Mouse (Mus musculus): ENCODE measurements around the gene Dtnbp1. TPM values are rescaled to one million over a fixed set of nuclear protein-coding genes. Genes with fewer than 3 reads are reported as not detected.

The Dtnbp1 gene
- 75.8 and 77.2 TPM in 2 replicates for polyA plus RNA-seq (2015; fragmentation: Nextera tagmentation; extraction: Ambion mirVana)

- peak within 1 kb of the TSS; percentile 78 for H3K4me2 ChIP-seq (replicated peaks)
Measured at GRCm38 (mm10) chr13:45001911-45002615, at the start of gene Dtnbp1. TSS of gene Dtnbp1 (minus strand) at chr13:45002147.

GRCm38 (mm10) chr13:45049261-45050020, 47.5 kb upstream of the Dtnbp1 start:
- no peak for ATAC-seq (ENCODE audit: low FRiP score, low read depth)

More at GRCm38 (mm10) chr13:45001911-45002615, at the start of gene Dtnbp1:
- peak; percentile 89 for ATAC-seq (ENCODE audit: low FRiP score, low read depth)
- H3K4me1 ChIP-seq, result peaks cover 28% of the 10 kb centered on the region
- no peaks in the 10 kb centered on the region for H3K27me3 ChIP-seq
- H3K4me3 ChIP-seq, result peak within 1 kb of the TSS; percentile 85
- H3K9ac ChIP-seq, result peak within 1 kb of the TSS; percentile 94
- 0 out of 2 replicates have a peak, but pooled peaks cover 3% of the 10 kb centered on the region for H3K36me3 ChIP-seq
- H3K9me3 ChIP-seq, result no peaks in the 10 kb centered on the region
- whole genome bisulfite sequencing, result 1% methylated on average over 39 of the region's 68 CpGs
- H3K27ac ChIP-seq, result peak within 1 kb of the TSS; percentile 48; the same call in 1 of the 2 replicates

GRCm38 (mm10) chr13:45043466-45043865, 41.5 kb upstream of the Dtnbp1 start:
- Histone ChIP-seq H3K9me3 (no peaks in the 10 kb centered on the region), H3K4me3 (no peak overlapping the region), H3K4me2 (replicated peaks) (no peak overlapping the region), H3K36me3 (no peaks in the 10 kb centered on the region), H3K9ac (no peak overlapping the region), H3K27ac (no peak overlapping the region), H3K4me1 (peaks cover 5% of the 10 kb centered on the region), H3K27me3 (no peaks in the 10 kb centered on the region)
- ATAC-seq (ENCODE audit: low FRiP score, low read depth), result no peak
- 46% methylated on average over 3 of the region's 3 CpGs for WGBS

More at GRCm38 (mm10) chr13:45049261-45050020, 47.5 kb upstream of the Dtnbp1 start:
- Histone ChIP-seq H3K27me3 (no peaks in the 10 kb centered on the region), H3K4me3 (no peak overlapping the region), H3K9ac (no peak overlapping the region), H3K27ac (no peak overlapping the region), H3K4me2 (replicated peaks) (no peak overlapping the region), H3K9me3 (no peaks in the 10 kb centered on the region), H3K4me1 (peaks cover 4% of the 10 kb centered on the region; the same call in 1 of the 2 replicates), H3K36me3 (no peaks in the 10 kb centered on the region)
- 86% methylated on average over 7 of the region's 7 CpGs for WGBS

GRCm38 (mm10) chr13:45040741-45041140, 38.8 kb upstream of the Dtnbp1 start:
- WGBS, result 49% methylated on average over 7 of the region's 7 CpGs
- no peaks in the 10 kb centered on the region for H3K27me3 ChIP-seq
- no peaks in the 10 kb centered on the region for H3K9me3 ChIP-seq
- H3K4me1 ChIP-seq, result peaks cover 12% of the 10 kb centered on the region
- no peak overlapping the region for H3K4me2 ChIP-seq (replicated peaks)
- no peaks in the 10 kb centered on the region for H3K36me3 ChIP-seq
- H3K4me3 ChIP-seq, result no peak overlapping the region
- no peak for ATAC-seq (ENCODE audit: low FRiP score, low read depth)
- H3K9ac ChIP-seq, result no peak overlapping the region
- H3K27ac ChIP-seq, result no peak overlapping the region

- 84% methylated on average over 4 of the region's 4 CpGs for WGBS
- no peak for ATAC-seq (ENCODE audit: low FRiP score, low read depth)
- Histone ChIP-seq H3K9ac (no peak overlapping the region), H3K27me3 (no peaks in the 10 kb centered on the region), H3K36me3 (no peaks in the 10 kb centered on the region), H3K9me3 (no peaks in the 10 kb centered on the region), H3K4me2 (replicated peaks) (no peak overlapping the region), H3K4me1 (peaks cover 17% of the 10 kb centered on the region), H3K27ac (no peak overlapping the region), H3K4me3 (no peak overlapping the region)
Measured at GRCm38 (mm10) chr13:45040195-45040594, 38.2 kb upstream of the Dtnbp1 start.

GRCm38 (mm10) chr13:45036417-45036816, 34.5 kb upstream of the Dtnbp1 start:
- H3K9me3 ChIP-seq, result no peaks in the 10 kb centered on the region
- H3K36me3 ChIP-seq, result no peaks in the 10 kb centered on the region
- H3K4me1 ChIP-seq, result peaks cover 49% of the 10 kb centered on the region
- no peak overlapping the region for H3K4me3 ChIP-seq
- H3K4me2 ChIP-seq (replicated peaks), result no peak overlapping the region
- 50% methylated on average over 4 of the region's 4 CpGs for WGBS
- H3K27me3 ChIP-seq, result no peaks in the 10 kb centered on the region
- H3K27ac ChIP-seq, result no peak overlapping the region
- ATAC-seq (ENCODE audit: low FRiP score, low read depth), result no peak
- H3K9ac ChIP-seq, result no peak overlapping the region

GRCm38 (mm10) chr13:45034759-45035158, 32.8 kb upstream of the Dtnbp1 start:
- Histone ChIP-seq H3K27me3 (no peaks in the 10 kb centered on the region), H3K4me1 (peaks cover 50% of the 10 kb centered on the region), H3K36me3 (no peaks in the 10 kb centered on the region), H3K4me2 (replicated peaks) (peak overlapping the region; percentile 42), H3K9me3 (no peaks in the 10 kb centered on the region), H3K9ac (no peak overlapping the region), H3K27ac (peak overlapping the region; percentile 53; the same call in 1 of the 2 replicates), H3K4me3 (no peak overlapping the region)
- ATAC-seq (ENCODE audit: low FRiP score, low read depth), result no peak
- 5% methylated on average over 7 of the region's 7 CpGs for WGBS

GRCm38 (mm10) chr13:45033360-45033759, 31.4 kb upstream of the Dtnbp1 start:
- no peaks in the 10 kb centered on the region for H3K27me3 ChIP-seq
- H3K9ac ChIP-seq, result no peak overlapping the region
- 31% methylated on average over 10 of the region's 10 CpGs for WGBS
- H3K4me3 ChIP-seq, result no peak overlapping the region
- H3K27ac ChIP-seq, result no peak overlapping the region; the same call in 1 of the 2 replicates
- H3K36me3 ChIP-seq, result no peaks in the 10 kb centered on the region
- no peak overlapping the region for H3K4me2 ChIP-seq (replicated peaks)
- no peaks in the 10 kb centered on the region for H3K9me3 ChIP-seq
- H3K4me1 ChIP-seq, result peaks cover 50% of the 10 kb centered on the region
- ATAC-seq (ENCODE audit: low FRiP score, low read depth), result no peak

GRCm38 (mm10) chr13:45032484-45032883, 30.5 kb upstream of the Dtnbp1 start:
- no peak overlapping the region for H3K4me2 ChIP-seq (replicated peaks)
- no peak overlapping the region for H3K9ac ChIP-seq
- WGBS, result 87% methylated on average over 4 of the region's 4 CpGs
- no peaks in the 10 kb centered on the region for H3K9me3 ChIP-seq
- H3K27me3 ChIP-seq, result no peaks in the 10 kb centered on the region
- H3K4me3 ChIP-seq, result no peak overlapping the region
- no peak overlapping the region for H3K27ac ChIP-seq
- ATAC-seq (ENCODE audit: low FRiP score, low read depth), result no peak
- no peaks in the 10 kb centered on the region for H3K36me3 ChIP-seq
- H3K4me1 ChIP-seq, result peaks cover 50% of the 10 kb centered on the region

GRCm38 (mm10) chr13:45031748-45032147, 29.8 kb upstream of the Dtnbp1 start:
- H3K4me1 ChIP-seq, result peaks cover 50% of the 10 kb centered on the region
- WGBS, result 22% methylated on average over 7 of the region's 7 CpGs

GRCm38 (mm10) chr13:45031314-45031713, 29.4 kb upstream of the Dtnbp1 start:
- Histone ChIP-seq H3K36me3 (no peaks in the 10 kb centered on the region), H3K27me3 (no peaks in the 10 kb centered on the region), H3K9ac (no peak overlapping the region), H3K27ac (no peak overlapping the region), H3K4me1 (peaks cover 47% of the 10 kb centered on the region), H3K4me3 (no peak overlapping the region), H3K4me2 (replicated peaks) (no peak overlapping the region), H3K9me3 (no peaks in the 10 kb centered on the region)
- ATAC-seq (ENCODE audit: low FRiP score, low read depth), result no peak
- whole genome bisulfite sequencing, result 52% methylated on average over 10 of the region's 10 CpGs

More at GRCm38 (mm10) chr13:45031748-45032147, 29.8 kb upstream of the Dtnbp1 start:
- Histone ChIP-seq H3K4me2 (replicated peaks) (no peak overlapping the region), H3K4me3 (no peak overlapping the region), H3K27me3 (no peaks in the 10 kb centered on the region), H3K9me3 (no peaks in the 10 kb centered on the region), H3K27ac (no peak overlapping the region), H3K9ac (no peak overlapping the region), H3K36me3 (no peaks in the 10 kb centered on the region)
- no peak for ATAC-seq (ENCODE audit: low FRiP score, low read depth)

GRCm38 (mm10) chr13:45030830-45031229, 28.9 kb upstream of the Dtnbp1 start:
- no peaks in the 10 kb centered on the region for H3K36me3 ChIP-seq
- no peak overlapping the region for H3K4me3 ChIP-seq
- no peak overlapping the region for H3K27ac ChIP-seq
- H3K9ac ChIP-seq, result no peak overlapping the region
- WGBS, result 15% methylated on average over 12 of the region's 12 CpGs
- H3K4me2 ChIP-seq (replicated peaks), result no peak overlapping the region
- H3K9me3 ChIP-seq, result no peaks in the 10 kb centered on the region
- no peaks in the 10 kb centered on the region for H3K27me3 ChIP-seq
- ATAC-seq (ENCODE audit: low FRiP score, low read depth), result peak; percentile 24; the same call in 1 of the 2 replicates
- H3K4me1 ChIP-seq, result peaks cover 43% of the 10 kb centered on the region
